Mouse (Mus musculus): ENCODE results near the gene Prr23a2. TPM values are rescaled to one million over a fixed set of nuclear protein-coding genes. Genes with fewer than 3 reads are reported as not detected.

Prr23a2 gene
- polyA plus RNA-seq, 1 experiment: not detected

- Histone ChIP-seq H3K4me3 (ENCODE audit: insufficient read depth, poor library complexity, severe bottlenecking) (no peak within 1 kb of the TSS), H3K36me3 (ENCODE audit: control insufficient read depth, insufficient read depth) (no peaks in the 10 kb centered on the region), H3K79me2 (ENCODE audit: control insufficient read depth, insufficient read depth) (no peaks in the 10 kb centered on the region), H3K27me3 (ENCODE audit: control insufficient read depth, insufficient read depth, insufficient read length) (no peaks in the 10 kb centered on the region), H3K79me3 (ENCODE audit: low read depth) (no peaks in the 10 kb centered on the region), H3ac (ENCODE audit: control insufficient read depth, insufficient read length, low read depth) (no peak within 1 kb of the TSS)
- TF ChIP-seq FOSL1 (IDR thresholded peaks at IDR 0.05; ENCODE audit: insufficient read depth, low read length, poor library complexity, severe bottlenecking): no peak
- no peak for TF ChIP-seq CTCF (IDR thresholded peaks at IDR 0.05; ENCODE audit: control insufficient read depth, insufficient read depth, insufficient read length)
- TF ChIP-seq MAX (IDR thresholded peaks at IDR 0.05): no peak
- TF ChIP-seq CEBPB (IDR thresholded peaks at IDR 0.05; ENCODE audit: low read depth): no peak
- TF ChIP-seq MYOG (IDR thresholded peaks at IDR 0.05; ENCODE audit: control insufficient read depth, extremely low read depth, insufficient read length): no peak
- TF ChIP-seq MYOD1 (IDR thresholded peaks at IDR 0.05; ENCODE audit: control insufficient read depth, insufficient read length, low read depth): no peak
These were observed 14.2 kb upstream of the Prr23a2 start, which contains the start of gene Prr23a1 for GRCm38 (mm10) chr9:98842117-98842516. Prr23a1 (plus strand) TSS chr9:98842503.

- Histone ChIP-seq H3K36me3 (ENCODE audit: control insufficient read depth, insufficient read depth) (no peaks in the 10 kb centered on the region), H3K79me3 (ENCODE audit: low read depth) (no peaks in the 10 kb centered on the region), H3K4me3 (ENCODE audit: insufficient read depth, poor library complexity, severe bottlenecking) (no peak overlapping the region), H3K27me3 (ENCODE audit: control insufficient read depth, insufficient read depth, insufficient read length) (no peaks in the 10 kb centered on the region), H3ac (ENCODE audit: control insufficient read depth, insufficient read length, low read depth) (no peak overlapping the region), H3K79me2 (ENCODE audit: control insufficient read depth, insufficient read depth) (no peaks in the 10 kb centered on the region)
- no peak for TF ChIP-seq MYOG (IDR thresholded peaks at IDR 0.05; ENCODE audit: control insufficient read depth, extremely low read depth, insufficient read length)
- TF ChIP-seq MAX (IDR thresholded peaks at IDR 0.05): no peak
- TF ChIP-seq MYOD1 (IDR thresholded peaks at IDR 0.05; ENCODE audit: control insufficient read depth, insufficient read length, low read depth): no peak
- no peak for TF ChIP-seq CEBPB (IDR thresholded peaks at IDR 0.05; ENCODE audit: low read depth)
- TF ChIP-seq FOSL1 (IDR thresholded peaks at IDR 0.05; ENCODE audit: insufficient read depth, low read length, poor library complexity, severe bottlenecking): no peak
- TF ChIP-seq CTCF (IDR thresholded peaks at IDR 0.05; ENCODE audit: control insufficient read depth, insufficient read depth, insufficient read length): no peak
These were observed 7.2 kb downstream of the Prr23a2 start for GRCm38 (mm10) chr9:98863463-98863862.

DNA sequence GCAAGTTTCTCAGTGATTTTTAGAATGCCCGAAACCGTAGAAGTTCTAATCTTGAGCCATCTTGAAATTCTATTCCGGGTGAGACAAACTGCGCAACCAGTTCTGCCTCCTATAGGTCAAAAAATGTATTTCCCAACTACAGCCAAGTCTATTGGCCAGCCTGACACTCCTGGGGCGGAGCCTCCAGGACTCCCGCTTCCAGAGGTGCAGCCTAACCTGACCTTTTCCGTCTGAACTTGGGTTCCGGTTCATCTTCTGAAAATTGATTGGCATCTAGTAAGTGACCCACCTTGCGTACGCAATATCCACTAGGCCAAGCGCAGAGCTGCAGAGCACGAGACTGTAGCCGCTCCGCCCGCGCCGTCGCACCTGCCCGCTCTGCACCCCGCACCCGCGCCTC is 8.3 kb downstream of the Prr23a2 start, which contains the start of gene Prr23a3:
Gene Prr23a3 (plus strand): TSS at position 197 of the 400 bp plus-strand sequence.
- H3ac ChIP-seq (ENCODE audit: control insufficient read depth, insufficient read length, low read depth): no peak within 1 kb of the TSS
- TF ChIP-seq MYOG (IDR thresholded peaks at IDR 0.05; ENCODE audit: control insufficient read depth, extremely low read depth, insufficient read length): no peak
- no peak for TF ChIP-seq USF1 (IDR thresholded peaks at IDR 0.05; ENCODE audit: low read depth)
- no peak for TF ChIP-seq MYOD1 (IDR thresholded peaks at IDR 0.05; ENCODE audit: control insufficient read depth, insufficient read length, low read depth)
- no peak for TF ChIP-seq FOSL1 (IDR thresholded peaks at IDR 0.05; ENCODE audit: insufficient read depth, low read length, poor library complexity, severe bottlenecking)
- no peak for TF ChIP-seq CEBPB (IDR thresholded peaks at IDR 0.05; ENCODE audit: low read depth)
- TF ChIP-seq CTCF (IDR thresholded peaks at IDR 0.05; ENCODE audit: control insufficient read depth, insufficient read depth, insufficient read length): no peak
- no peak for TF ChIP-seq MAX (IDR thresholded peaks at IDR 0.05)
- no peaks in the 10 kb centered on the region for H3K36me3 ChIP-seq (ENCODE audit: control insufficient read depth, insufficient read depth)
- no peaks in the 10 kb centered on the region for H3K27me3 ChIP-seq (ENCODE audit: control insufficient read depth, insufficient read depth, insufficient read length)
- H3K4me3 ChIP-seq (ENCODE audit: insufficient read depth, poor library complexity, severe bottlenecking): no peak within 1 kb of the TSS
- H3K79me2 ChIP-seq (ENCODE audit: control insufficient read depth, insufficient read depth): no peaks in the 10 kb centered on the region
- H3K79me3 ChIP-seq (ENCODE audit: low read depth): no peaks in the 10 kb centered on the region

GRCm38 (mm10) chr9:98901486-98901885 is 45.2 kb downstream of the Prr23a2 start:
- H3K27me3 ChIP-seq (ENCODE audit: control insufficient read depth, insufficient read depth, insufficient read length): no peaks in the 10 kb centered on the region
- no peak overlapping the region for H3K4me3 ChIP-seq (ENCODE audit: insufficient read depth, poor library complexity, severe bottlenecking)
- H3ac ChIP-seq (ENCODE audit: control insufficient read depth, insufficient read length, low read depth): no peak overlapping the region
- H3K79me2 ChIP-seq (ENCODE audit: control insufficient read depth, insufficient read depth): no peaks in the 10 kb centered on the region
- no peaks in the 10 kb centered on the region for H3K79me3 ChIP-seq (ENCODE audit: low read depth)
- no peaks in the 10 kb centered on the region for H3K36me3 ChIP-seq (ENCODE audit: control insufficient read depth, insufficient read depth)
- TF ChIP-seq CEBPB (IDR thresholded peaks at IDR 0.05; ENCODE audit: low read depth): no peak
- no peak for TF ChIP-seq MYOG (IDR thresholded peaks at IDR 0.05; ENCODE audit: control insufficient read depth, extremely low read depth, insufficient read length)
- TF ChIP-seq USF1 (IDR thresholded peaks at IDR 0.05; ENCODE audit: low read depth): no peak
- TF ChIP-seq FOSL1 (IDR thresholded peaks at IDR 0.05; ENCODE audit: insufficient read depth, low read length, poor library complexity, severe bottlenecking): no peak
- no peak for TF ChIP-seq MYOD1 (IDR thresholded peaks at IDR 0.05; ENCODE audit: control insufficient read depth, insufficient read length, low read depth)
- TF ChIP-seq MAX (IDR thresholded peaks at IDR 0.05): no peak
- TF ChIP-seq CTCF (IDR thresholded peaks at IDR 0.05; ENCODE audit: control insufficient read depth, insufficient read depth, insufficient read length): no peak

- TF ChIP-seq MYOG (IDR thresholded peaks at IDR 0.05; ENCODE audit: control insufficient read depth, extremely low read depth, insufficient read length) (no peak), MYOD1 (IDR thresholded peaks at IDR 0.05; ENCODE audit: control insufficient read depth, insufficient read length, low read depth) (no peak), CTCF (IDR thresholded peaks at IDR 0.05; ENCODE audit: control insufficient read depth, insufficient read depth, insufficient read length) (no peak), FOSL1 (IDR thresholded peaks at IDR 0.05; ENCODE audit: insufficient read depth, low read length, poor library complexity, severe bottlenecking) (no peak), MAX (IDR thresholded peaks at IDR 0.05) (no peak), USF1 (IDR thresholded peaks at IDR 0.05; ENCODE audit: low read depth) (no peak), CEBPB (IDR thresholded peaks at IDR 0.05; ENCODE audit: low read depth) (no peak)
These were observed 46.5 kb downstream of the Prr23a2 start, which contains the start of gene 7420426K07Rik for GRCm38 (mm10) chr9:98902819-98903218. 7420426K07Rik (plus strand) TSS chr9:98903119.

More at GRCm38 (mm10) chr9:98902819-98903218, 46.5 kb downstream of the Prr23a2 start, which contains the start of gene 7420426K07Rik:
- Histone ChIP-seq H3ac (ENCODE audit: control insufficient read depth, insufficient read length, low read depth) (no peak within 1 kb of the TSS), H3K36me3 (ENCODE audit: control insufficient read depth, insufficient read depth) (no peaks in the 10 kb centered on the region), H3K79me2 (ENCODE audit: control insufficient read depth, insufficient read depth) (no peaks in the 10 kb centered on the region), H3K27me3 (ENCODE audit: control insufficient read depth, insufficient read depth, insufficient read length) (no peaks in the 10 kb centered on the region), H3K79me3 (ENCODE audit: low read depth) (no peaks in the 10 kb centered on the region), H3K4me3 (ENCODE audit: insufficient read depth, poor library complexity, severe bottlenecking) (no peak within 1 kb of the TSS)

Other genes starting within 250 kb of the Prr23a2 start
- gene Prr23a1, start 14.0 kb upstream of the Prr23a2 start, polyA plus RNA-seq (2012; fragmentation: generic; extraction: Trizol): not detected
- not detected for gene Prr23a3, start 8.3 kb downstream of the Prr23a2 start, polyA plus RNA-seq (2012; fragmentation: generic; extraction: Trizol)
- gene 7420426K07Rik, start 46.6 kb downstream of the Prr23a2 start, polyA plus RNA-seq (2012; fragmentation: generic; extraction: Trizol): not detected
- 0.01 TPM for gene Foxl2, start 98.8 kb downstream of the Prr23a2 start, polyA plus RNA-seq (2012; fragmentation: generic; extraction: Trizol)
- 22.1 TPM for gene Faim, start 129.9 kb downstream of the Prr23a2 start, polyA plus RNA-seq (2012; fragmentation: generic; extraction: Trizol)
- gene Gm1123, start 179.2 kb downstream of the Prr23a2 start, polyA plus RNA-seq (2012; fragmentation: generic; extraction: Trizol): not detected

All from C2C12 (cell line).